In genomic region chr11:77791752-77792565, GRCm38 (mm10) we compare ENCODE assay signal across 1 mouse cellular context.
TF ChIP-seq lines count a peak whose summit lies in the region.

No protein-coding gene starts in this region.

TF ChIP-seq in MEL, 35 proteins besides CTCF, POLR2A, EP300 and RAD21 (continued from another document):
- TF ChIP-seq NELFE (IDR thresholded peaks at IDR 0.05; ENCODE audit: low read depth, low read length), result no peak; the same call in 1 of the 2 replicates
- TF ChIP-seq NRF1 (IDR thresholded peaks at IDR 0.05; ENCODE audit: insufficient read depth, low read depth, low read length, poor library complexity, severe bottlenecking), result no peak
- TF ChIP-seq CHD1 (IDR thresholded peaks at IDR 0.05; ENCODE audit: low read depth, low read length), result no peak
- TF ChIP-seq ZKSCAN1 (IDR thresholded peaks at IDR 0.05; ENCODE audit: low read depth, low read length), result no peak
- TF ChIP-seq KAT2A (conservative IDR thresholded peaks at IDR 0.05; ENCODE audit: low read depth, low read length), result no peak
- no peak for TF ChIP-seq POLR2AphosphoS5 (IDR thresholded peaks at IDR 0.05; ENCODE audit: borderline replicate concordance, low read depth, low read length)
- no peak for TF ChIP-seq GABPA (IDR thresholded peaks at IDR 0.05; ENCODE audit: low read depth, low read length)
- no peak for TF ChIP-seq MEF2A (IDR thresholded peaks at IDR 0.05; ENCODE audit: extremely low read depth, insufficient replicate concordance, low read depth, low read length, poor library complexity, severe bottlenecking)
- peak; percentile 69; the same call in 1 of the 2 replicates for TF ChIP-seq TBP (IDR thresholded peaks at IDR 0.05; ENCODE audit: low read depth, low read length)
- peak; percentile 51; the same call in 1 of the 2 replicates for TF ChIP-seq HCFC1 (IDR thresholded peaks at IDR 0.05; ENCODE audit: low read depth, low read length)
